20 mouse cellular contexts compared by ENCODE assay signal in the genomic region with DNA sequence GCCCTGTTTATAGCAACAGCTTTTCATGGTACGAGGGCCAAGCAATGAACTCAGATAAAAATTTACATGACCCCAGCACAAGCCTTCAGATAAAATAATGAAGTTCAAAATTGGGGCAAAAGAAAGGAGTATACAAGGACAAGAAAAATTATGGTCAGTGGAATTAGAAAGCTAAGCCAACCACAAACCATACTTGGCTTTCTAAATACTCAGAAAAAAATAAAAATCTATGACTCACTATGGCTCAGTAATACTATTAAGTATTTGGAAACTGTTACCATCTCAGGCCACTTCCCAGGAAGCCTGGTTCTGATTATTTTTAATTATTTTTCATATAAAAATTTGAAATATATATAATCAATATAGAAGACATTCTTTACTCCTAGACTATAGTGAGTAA. TPM values are rescaled to one million over a fixed set of nuclear protein-coding genes. Genes with fewer than 3 reads are reported as not detected.
DNase-seq lines count a peak whose midpoint lies in the region; ATAC-seq and TF ChIP-seq lines count a peak whose summit lies in the region.
"Had no signal": no experiment of that assay in that cellular context is flagged by ENCODE, and none has a peak within 500 bp of the region (broad histone marks: within the 10 kb centered on the region; RNA-seq: fewer than 3 reads in every experiment).

No protein-coding gene starts in this region.

- no peak overlapping the region; the same call in 1 of the 2 replicates for H3K4me2 ChIP-seq in liver, embryonic 14.5 days (ENCODE audit: low read depth)
- H3K4me2 ChIP-seq in liver, embryonic 15.5 days, result peak overlapping the region; percentile 48; the same call in 1 of the 2 replicates
- H3K4me2 ChIP-seq: forebrain, embryonic 12.5 days; hindbrain, embryonic 14.5 days; midbrain, embryonic 12.5 days had no signal

- no peak overlapping the region for H3K9ac ChIP-seq in liver, embryonic 14.5 days (replicated peaks)
- H3K9ac ChIP-seq in liver, embryonic 15.5 days, result no peak overlapping the region
- H3K9ac ChIP-seq: forebrain, embryonic 12.5 days; hindbrain, embryonic 14.5 days; limb, embryonic 13.5 days; lung, embryonic 14.5 days; midbrain, embryonic 12.5 days had no signal

- TF ChIP-seq EP300 in liver, embryonic 14.5 days (IDR thresholded peaks at IDR 0.05; ENCODE audit: low read depth), result no peak

- H3K36me3 ChIP-seq in liver, embryonic 14.5 days (replicated peaks; ENCODE audit: control insufficient read depth, insufficient read depth, low read depth), result no peaks in the 10 kb centered on the region
- no peaks in the 10 kb centered on the region for H3K36me3 ChIP-seq in liver, embryonic 15.5 days (replicated peaks)
- H3K36me3 ChIP-seq: forebrain, embryonic 12.5 days; G1E; limb, embryonic 13.5 days; midbrain, embryonic 12.5 days had no signal

- H3K4me1 ChIP-seq in liver, embryonic 14.5 days (replicated peaks; ENCODE audit: control insufficient read depth in 2 of 2, insufficient read depth in 2 of 2, low read length in 1 of 2), result peaks cover 30 to 40% of the 10 kb centered on the region in 2 experiments
- peaks cover 46% of the 10 kb centered on the region for H3K4me1 ChIP-seq in liver, embryonic 15.5 days (replicated peaks)

- 56% methylated on average over 1 of the region's 1 CpGs for WGBS in liver, embryonic 14.5 days (ENCODE audit: insufficient replicate concordance)
- 52% methylated on average over 1 of the region's 1 CpGs for WGBS in liver, embryonic 15.5 days (ENCODE audit: insufficient replicate concordance)

- ATAC-seq in liver, embryonic 14.5 days (ENCODE audit: insufficient read depth), result no peak
- ATAC-seq in liver, embryonic 15.5 days (ENCODE audit: insufficient read depth), result no peak

- DNase-seq in gastrocnemius, adult 2 months, result no peak
- DNase-seq in gastrocnemius, postnatal 25 days, result no peak
- DNase-seq in liver, embryonic 14.5 days (ENCODE audit: low read depth in 3 of 3, low spot score in 3 of 3), result no peak
- DNase-seq in liver, result no peak
- DNase-seq in spleen, adult 12 weeks (ENCODE audit: low spot score), result no peak
- no peak for DNase-seq in adrenal gland, adult 2 months
- DNase-seq: adrenal gland, postnatal 25 days; cerebellum, adult 9-11 months; heart, postnatal 4 days; kidney, adult 2 months; kidney, postnatal 14 days; lung, embryonic 14.5 days had no signal

- no peak overlapping the region for H3K4me3 ChIP-seq in gastrocnemius, adult 2 months
- no peak overlapping the region for H3K4me3 ChIP-seq in liver, embryonic 14.5 days (ENCODE audit: insufficient read depth in 1 of 2, low read depth in 2 of 2, low read length in 2 of 2)
- no peak overlapping the region for H3K4me3 ChIP-seq in liver, embryonic 15.5 days (replicated peaks)
- H3K4me3 ChIP-seq: embryonic facial prominence, embryonic 10.5 days; forebrain, embryonic 12.5 days; limb, embryonic 13.5 days; midbrain, embryonic 12.5 days had no signal

- H3K27me3 ChIP-seq in liver, embryonic 14.5 days (ENCODE audit: control insufficient read depth, insufficient read depth, low read length), result no peaks in the 10 kb centered on the region
- no peaks in the 10 kb centered on the region for H3K27me3 ChIP-seq in liver, embryonic 15.5 days
- H3K27me3 ChIP-seq: forebrain, embryonic 12.5 days; limb, embryonic 13.5 days; midbrain, embryonic 12.5 days had no signal

- no peak for TF ChIP-seq CTCF in gastrocnemius, adult 2 months (IDR thresholded peaks at IDR 0.05)
- no peak for TF ChIP-seq CTCF in liver, embryonic 14.5 days (IDR thresholded peaks at IDR 0.05; ENCODE audit: low read depth)

- intact Hi-C loops in gastrocnemius, adult 2 months (cut with DNase I), result no loop called here

- H3K9me3 ChIP-seq in liver, embryonic 14.5 days (ENCODE audit: control insufficient read depth, low read length), result no peaks in the 10 kb centered on the region
- H3K9me3 ChIP-seq in liver, embryonic 15.5 days (replicated peaks), result no peaks in the 10 kb centered on the region
- H3K9me3 ChIP-seq: embryonic facial prominence, embryonic 10.5 days; forebrain, embryonic 12.5 days; G1E; limb, embryonic 13.5 days; midbrain, embryonic 12.5 days had no signal

- peak overlapping the region; percentile 72 for H3K27ac ChIP-seq in gastrocnemius, adult 2 months
- H3K27ac ChIP-seq in liver, embryonic 14.5 days, result peak overlapping the region; percentile 75
- peak overlapping the region; percentile 81; the same call in 1 of the 2 replicates for H3K27ac ChIP-seq in liver, embryonic 15.5 days (replicated peaks)
- H3K27ac ChIP-seq: embryonic facial prominence, embryonic 10.5 days; forebrain, embryonic 12.5 days; hindbrain, embryonic 14.5 days; midbrain, embryonic 12.5 days had no signal

RNA-seq across cellular contexts. Expression of a gene that starts 19.8 kb away (rescaled TPM):
- 1 to 10 TPM; 1.6 to 2.0 TPM for total RNA-seq in gastrocnemius, adult 2 months (2021)
- total RNA-seq in gastrocnemius, postnatal 25 days (2021), result 1 to 10 TPM; 2.1 to 2.6 TPM
- polyA plus RNA-seq in liver, embryonic 14.5 days (2012; rRNA removed), result 1.9 and 2.2 TPM in 2 replicates
- 3.2 and 3.4 TPM in 2 replicates for polyA plus RNA-seq in liver, embryonic 14.5 days (2014; fragmentation: Nextera tagmentation; extraction: Ambion mirVana)
- 5.7 and 6.1 TPM in 2 replicates for polyA plus RNA-seq in liver, embryonic 15.5 days (2015; fragmentation: Nextera tagmentation; extraction: Ambion mirVana)
- 1 to 10 TPM; 1.7 to 2.2 TPM for total RNA-seq in adrenal gland, adult 2 months (2021)
- 0.22 and 0.66 TPM in 2 replicates for polyA plus RNA-seq in adrenal gland, adult 2 months (2012; rRNA removed)
- total RNA-seq: megakaryocyte, adult 5-6 weeks had no signal
- polyA plus RNA-seq: G1E had no signal

RNA-seq across cellular contexts. Expression of a gene that starts 46.9 kb away (rescaled TPM):
- 10 to 100 TPM in 1 of 2 experiments, 1 to 10 TPM in 1; 9.8 to 11.7 TPM for total RNA-seq in gastrocnemius, adult 2 months (2021)
- 10 to 100 TPM in 1 of 2 experiments, 1 to 10 TPM in 1; 8.7 to 11.4 TPM for total RNA-seq in gastrocnemius, postnatal 25 days (2021)
- 7.3 and 7.4 TPM in 2 replicates for polyA plus RNA-seq in liver, embryonic 14.5 days (2012; rRNA removed)
- 6.2 and 6.5 TPM in 2 replicates for polyA plus RNA-seq in liver, embryonic 14.5 days (2014; fragmentation: Nextera tagmentation; extraction: Ambion mirVana)
- 5.9 and 6.2 TPM in 2 replicates for polyA plus RNA-seq in liver, embryonic 15.5 days (2015; fragmentation: Nextera tagmentation; extraction: Ambion mirVana)
- 10 to 100 TPM; 21.1 to 23.5 TPM for total RNA-seq in adrenal gland, adult 2 months (2021)
- polyA plus RNA-seq in adrenal gland, adult 2 months (2012; rRNA removed), result 11.9 and 12.9 TPM in 2 replicates
